Mouse (Mus musculus): ENCODE measurements around the gene Topors.
"Not testable (repeated sequence)": the region's sequence is repeated elsewhere in the genome, so short reads cannot be mapped to it uniquely, and the experiment has no call there.

The Topors gene

GRCm38 (mm10) chr4:40269430-40270032 lies at the start of gene Topors, which contains the start of gene Smim27:
Gene Topors (minus strand): TSS chr4:40269850.
Gene Smim27 (plus strand): TSS chr4:40269579.
- DNase-seq (ENCODE audit: low read depth): peak; percentile 97

- no peak for DNase-seq (ENCODE audit: low read depth)
Observed at GRCm38 (mm10) chr4:40317404-40317803, 47.8 kb upstream of the Topors start.

- no peak for DNase-seq (ENCODE audit: low read depth)
Observed at GRCm38 (mm10) chr4:40313026-40313425, 43.4 kb upstream of the Topors start.

- DNase-seq (ENCODE audit: low read depth): no peak
Observed at GRCm38 (mm10) chr4:40312213-40312612, 42.6 kb upstream of the Topors start.

- no peak for DNase-seq (ENCODE audit: low read depth)
Observed at GRCm38 (mm10) chr4:40310796-40311383, 41.2 kb upstream of the Topors start.

GRCm38 (mm10) chr4:40309682-40310081 lies 40.0 kb upstream of the Topors start:
- no peak for DNase-seq (ENCODE audit: low read depth)

GRCm38 (mm10) chr4:40302445-40303125 lies 32.9 kb upstream of the Topors start:
- DNase-seq (ENCODE audit: low read depth): no peak

GRCm38 (mm10) chr4:40301076-40301789 lies 31.6 kb upstream of the Topors start:
- DNase-seq (ENCODE audit: low read depth): peak; percentile 77

GRCm38 (mm10) chr4:40299169-40299568 lies 29.5 kb upstream of the Topors start:
- no peak for DNase-seq (ENCODE audit: low read depth)

GRCm38 (mm10) chr4:40291511-40291910 lies 21.9 kb upstream of the Topors start:
- DNase-seq (ENCODE audit: low read depth): not testable (repeated sequence)

- no peak for DNase-seq (ENCODE audit: low read depth)
Observed at GRCm38 (mm10) chr4:40289046-40289445, 19.4 kb upstream of the Topors start.

GRCm38 (mm10) chr4:40287415-40287814 lies 17.8 kb upstream of the Topors start:
- no peak for DNase-seq (ENCODE audit: low read depth)

GRCm38 (mm10) chr4:40285582-40285981 lies 15.9 kb upstream of the Topors start:
- peak; percentile 88 for DNase-seq (ENCODE audit: low read depth)

GRCm38 (mm10) chr4:40279276-40279900 lies 9.7 kb upstream of the Topors start, which contains the start of gene Ndufb6:
Gene Ndufb6 (minus strand): TSS chr4:40279421.
- peak; percentile 97 for DNase-seq (ENCODE audit: low read depth)

GRCm38 (mm10) chr4:40278880-40279275 lies 9.2 kb upstream of the Topors start:
- no peak for DNase-seq (ENCODE audit: low read depth)

GRCm38 (mm10) chr4:40268835-40269234 lies 815 bp downstream of the Topors start:
- DNase-seq (ENCODE audit: low read depth): no peak

GRCm38 (mm10) chr4:40268204-40268813 lies 1.3 kb downstream of the Topors start:
- DNase-seq (ENCODE audit: low read depth): peak; percentile 91

- DNase-seq (ENCODE audit: low read depth): no peak
Observed at GRCm38 (mm10) chr4:40267681-40268080, 2.0 kb downstream of the Topors start.

GRCm38 (mm10) chr4:40264321-40264720 lies 5.3 kb downstream of the Topors start:
- DNase-seq (ENCODE audit: low read depth): no peak

GRCm38 (mm10) chr4:40254385-40255103 lies 15.1 kb downstream of the Topors start:
- no peak for DNase-seq (ENCODE audit: low read depth)

- no peak for DNase-seq (ENCODE audit: low read depth)
Observed at GRCm38 (mm10) chr4:40253766-40254165, 15.9 kb downstream of the Topors start.
